Mouse (Mus musculus): Measurements from ENCODE around the gene Nhlrc4. TPM values are rescaled to one million over a fixed set of nuclear protein-coding genes. Genes with fewer than 3 reads are reported as not detected.

Nhlrc4 gene
- polyA plus RNA-seq, 1 experiment from 2014 or later, result 0.88 TPM

GRCm38 (mm10) chr17:25914295-25914694, 30.5 kb downstream of the Nhlrc4 start:
- H3K4me3 ChIP-seq, result no peak overlapping the region
- no peaks in the 10 kb centered on the region for H3K9me3 ChIP-seq
- H3K27ac ChIP-seq (replicated peaks), result no peak overlapping the region
- 92% methylated on average over 4 of the region's 4 CpGs for WGBS
- no peak for DNase-seq (ENCODE audit: low spot score)
- no peaks in the 10 kb centered on the region for H3K27me3 ChIP-seq (replicated peaks; ENCODE audit: low read depth, poor library complexity, severe bottlenecking)
- H3K36me3 ChIP-seq (replicated peaks), result peaks cover 36% of the 10 kb centered on the region
- H3K4me1 ChIP-seq, result peaks cover 22% of the 10 kb centered on the region

DNA sequence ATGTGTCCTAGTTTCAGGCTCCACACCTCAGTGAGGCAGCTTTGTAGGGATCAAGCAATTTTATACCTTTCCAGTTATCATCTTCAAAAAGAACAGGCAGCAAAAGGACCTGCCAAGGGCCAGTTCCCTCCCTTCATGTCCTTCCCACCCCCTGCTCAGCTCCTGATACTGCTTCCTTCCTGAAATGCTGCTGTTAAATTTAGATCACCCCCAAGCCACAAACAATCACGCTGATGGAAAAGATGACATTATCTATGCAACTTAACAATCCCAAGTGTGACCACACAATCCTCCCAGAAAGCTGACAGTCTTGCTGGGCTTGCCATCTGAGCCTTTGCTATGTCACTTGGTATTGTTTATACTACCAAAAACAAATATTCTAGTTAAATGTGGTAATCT, 30.9 kb downstream of the Nhlrc4 start:
- peaks cover 19% of the 10 kb centered on the region for H3K4me1 ChIP-seq
- WGBS, result 90% methylated on average over 1 of the region's 1 CpGs
- no peak for DNase-seq (ENCODE audit: low spot score)
- H3K27me3 ChIP-seq (replicated peaks; ENCODE audit: low read depth, poor library complexity, severe bottlenecking), result no peaks in the 10 kb centered on the region
- H3K36me3 ChIP-seq (replicated peaks), result peaks cover 36% of the 10 kb centered on the region
- no peaks in the 10 kb centered on the region for H3K9me3 ChIP-seq
- no peak overlapping the region for H3K27ac ChIP-seq (replicated peaks)
- H3K4me3 ChIP-seq, result no peak overlapping the region

DNA sequence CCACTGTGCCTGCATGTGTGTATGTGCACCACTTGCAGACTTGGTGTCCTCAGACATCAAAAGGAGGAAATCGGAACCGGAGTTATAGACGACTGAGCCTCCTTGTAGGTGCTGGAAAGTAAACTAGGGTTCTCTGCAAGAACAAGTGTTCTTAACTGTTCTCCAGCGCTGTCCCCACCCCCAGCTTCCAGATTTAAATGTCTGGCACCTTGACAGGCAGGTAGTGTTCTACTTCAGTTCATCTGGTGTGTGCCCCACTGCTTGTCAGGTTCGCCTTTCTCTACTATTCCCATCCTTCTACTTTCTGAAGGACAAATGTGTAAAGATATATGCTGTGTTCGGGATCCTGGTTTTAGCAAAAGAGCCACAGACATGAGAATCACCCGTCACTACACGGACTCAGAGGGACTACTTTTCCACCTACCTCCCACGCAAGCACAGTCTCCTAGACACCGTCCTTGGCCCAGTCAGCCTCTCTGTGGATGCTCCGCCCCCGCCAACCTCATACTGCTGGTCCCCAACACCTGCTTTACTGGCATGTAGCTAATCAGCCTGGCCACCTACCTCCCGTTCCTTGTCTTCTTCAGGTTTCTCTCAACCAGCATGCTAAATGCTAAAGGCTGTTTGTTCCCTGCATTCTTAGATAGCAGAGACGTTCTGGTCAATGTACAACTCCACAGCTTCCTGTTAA, 31.4 kb downstream of the Nhlrc4 start:
- WGBS, result 89% methylated on average over 14 of the region's 14 CpGs
- H3K27me3 ChIP-seq (replicated peaks; ENCODE audit: low read depth, poor library complexity, severe bottlenecking), result no peaks in the 10 kb centered on the region
- H3K27ac ChIP-seq (replicated peaks), result no peak overlapping the region
- no peak overlapping the region for H3K4me3 ChIP-seq
- peaks cover 14% of the 10 kb centered on the region for H3K4me1 ChIP-seq
- H3K9me3 ChIP-seq, result no peaks in the 10 kb centered on the region
- no peak for DNase-seq (ENCODE audit: low spot score)
- peaks cover 36% of the 10 kb centered on the region for H3K36me3 ChIP-seq (replicated peaks)

DNA sequence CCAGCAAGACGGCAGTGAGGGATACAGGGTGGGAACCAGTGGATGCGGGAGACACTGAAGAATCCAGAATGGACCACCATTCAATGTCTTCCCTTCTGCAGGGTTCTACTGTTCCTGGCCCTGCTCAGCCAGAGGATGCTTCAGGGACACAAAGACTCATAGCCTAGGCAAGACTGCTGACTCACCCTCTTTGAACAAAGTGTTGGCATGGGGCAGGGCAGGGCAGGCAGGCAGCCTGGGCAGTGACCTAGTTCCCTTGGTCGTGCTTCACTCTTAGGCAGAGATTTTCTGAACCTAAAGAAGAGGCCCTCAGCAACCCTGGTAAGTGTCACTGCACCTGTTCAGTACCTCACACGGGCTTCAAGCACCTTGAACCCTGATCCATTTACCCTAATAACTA, 32.9 kb downstream of the Nhlrc4 start:
- Histone ChIP-seq H3K9me3 (no peaks in the 10 kb centered on the region), H3K27ac (replicated peaks) (no peak overlapping the region), H3K4me1 (0 out of 2 replicates have a peak, but pooled peaks cover 4% of the 10 kb centered on the region), H3K36me3 (replicated peaks) (peaks cover 26% of the 10 kb centered on the region), H3K27me3 (replicated peaks; ENCODE audit: low read depth, poor library complexity, severe bottlenecking) (no peaks in the 10 kb centered on the region), H3K4me3 (no peak overlapping the region)
- DNase-seq (ENCODE audit: low spot score), result no peak
- 89% methylated on average over 4 of the region's 4 CpGs for WGBS

DNA sequence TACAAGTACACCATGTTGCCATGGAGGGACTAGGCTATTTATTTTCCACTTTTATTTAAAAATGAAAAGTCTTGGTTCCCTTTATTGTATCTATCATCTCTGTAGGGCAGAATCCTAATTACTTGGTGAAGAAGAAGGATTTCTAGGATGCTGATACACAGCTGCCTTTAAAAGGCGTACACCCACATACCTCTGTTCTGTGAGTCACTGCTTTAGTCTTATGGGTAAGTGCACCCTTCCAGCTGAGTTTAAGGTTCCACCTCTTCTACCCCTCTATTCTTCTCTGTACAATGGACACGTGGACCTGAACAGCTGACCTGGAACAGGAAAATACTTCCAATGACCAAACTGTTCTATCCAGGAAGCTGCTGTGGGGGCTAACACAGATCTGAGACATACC, 37.1 kb downstream of the Nhlrc4 start:
- peaks cover 18% of the 10 kb centered on the region for H3K36me3 ChIP-seq (replicated peaks)
- H3K27ac ChIP-seq (replicated peaks), result no peak overlapping the region
- DNase-seq (ENCODE audit: low spot score), result no peak
- H3K27me3 ChIP-seq (replicated peaks; ENCODE audit: low read depth, poor library complexity, severe bottlenecking), result no peaks in the 10 kb centered on the region
- H3K4me3 ChIP-seq, result no peak overlapping the region
- 88% methylated on average over 2 of the region's 2 CpGs for WGBS
- no peaks in the 10 kb centered on the region for H3K4me1 ChIP-seq
- H3K9me3 ChIP-seq, result no peaks in the 10 kb centered on the region

- H3K4me1 ChIP-seq, result no peaks in the 10 kb centered on the region
- H3K27me3 ChIP-seq (replicated peaks; ENCODE audit: low read depth, poor library complexity, severe bottlenecking), result no peaks in the 10 kb centered on the region
- H3K9me3 ChIP-seq, result no peaks in the 10 kb centered on the region; the same call in 1 of the 2 replicates
- H3K36me3 ChIP-seq (replicated peaks), result peaks cover 28% of the 10 kb centered on the region
- no peak for DNase-seq (ENCODE audit: low spot score)
- H3K27ac ChIP-seq (replicated peaks), result no peak overlapping the region
- WGBS, result 86% methylated on average over 3 of the region's 3 CpGs
- H3K4me3 ChIP-seq, result no peak overlapping the region
Measured at GRCm38 (mm10) chr17:25903061-25903460, 41.7 kb downstream of the Nhlrc4 start.

DNA sequence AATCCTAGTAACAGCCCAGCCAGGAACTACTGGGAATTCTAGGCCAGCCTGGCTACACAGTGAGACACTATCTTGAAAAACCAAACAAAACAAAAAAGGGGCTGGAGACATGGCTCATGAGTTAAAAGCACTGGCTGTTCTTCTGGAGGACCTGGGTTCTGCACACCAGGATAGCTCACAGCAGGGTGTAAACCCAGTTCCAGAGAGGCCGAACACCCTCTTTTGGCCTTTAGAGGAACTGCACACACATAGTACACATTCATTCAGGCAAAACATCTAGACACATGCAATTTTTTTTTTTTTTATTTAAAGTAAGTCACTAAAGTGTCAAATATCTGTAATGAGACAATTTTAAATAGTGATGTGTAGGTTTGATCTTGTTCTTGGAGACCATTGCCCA, 44.6 kb downstream of the Nhlrc4 start:
- H3K9me3 ChIP-seq, result no peaks in the 10 kb centered on the region; the same call in 1 of the 2 replicates
- WGBS, result 92% methylated on average over 1 of the region's 1 CpGs

GRCm38 (mm10) chr17:25895891-25896290, 48.9 kb downstream of the Nhlrc4 start:
- Histone ChIP-seq H3K27ac (replicated peaks) (peak overlapping the region; percentile 55; the same call in 1 of the 2 replicates), H3K27me3 (replicated peaks; ENCODE audit: low read depth, poor library complexity, severe bottlenecking) (no peaks in the 10 kb centered on the region), H3K36me3 (replicated peaks) (peaks cover 15% of the 10 kb centered on the region), H3K4me1 (peaks cover 25% of the 10 kb centered on the region), H3K9me3 (no peaks in the 10 kb centered on the region; the same call in 1 of the 2 replicates), H3K4me3 (no peak overlapping the region)
- peak; percentile 39 for DNase-seq (ENCODE audit: low spot score)
- WGBS, result 56% methylated on average over 12 of the region's 12 CpGs

More for the DNA sequence above, 44.6 kb downstream of the Nhlrc4 start:
- peaks cover 18% of the 10 kb centered on the region for H3K36me3 ChIP-seq (replicated peaks)
- peaks cover 18% of the 10 kb centered on the region for H3K4me1 ChIP-seq
- H3K27me3 ChIP-seq (replicated peaks; ENCODE audit: low read depth, poor library complexity, severe bottlenecking), result no peaks in the 10 kb centered on the region
- DNase-seq (ENCODE audit: low spot score), result no peak
- H3K4me3 ChIP-seq, result no peak overlapping the region
- no peak overlapping the region for H3K27ac ChIP-seq (replicated peaks)

DNA sequence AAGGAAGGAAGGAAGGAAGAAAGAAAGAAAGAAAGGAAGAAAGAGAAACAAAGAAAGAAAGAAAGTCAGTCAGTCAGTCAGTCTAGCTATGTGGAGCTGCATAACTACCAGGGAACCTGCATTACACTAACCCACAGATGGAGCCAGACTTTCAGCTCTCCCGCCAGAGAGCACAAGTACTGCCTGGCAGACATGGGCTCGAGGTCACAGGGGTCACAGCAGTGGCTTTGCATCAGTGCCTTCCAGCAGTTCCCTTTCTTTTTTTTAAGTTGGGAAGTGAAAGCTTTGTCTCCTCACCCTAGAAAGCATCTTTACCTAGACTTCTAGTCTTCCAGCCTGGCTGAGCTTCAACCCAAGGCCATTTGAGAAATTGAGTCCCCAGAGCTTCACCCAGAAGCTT, 49.3 kb downstream of the Nhlrc4 start:
- peaks cover 25% of the 10 kb centered on the region for H3K4me1 ChIP-seq
- no peaks in the 10 kb centered on the region; the same call in 1 of the 2 replicates for H3K9me3 ChIP-seq
- H3K36me3 ChIP-seq (replicated peaks), result peaks cover 11% of the 10 kb centered on the region
- H3K27ac ChIP-seq (replicated peaks), result peak overlapping the region; percentile 55; the same call in 1 of the 2 replicates
- DNase-seq (ENCODE audit: low spot score), result no peak
- H3K4me3 ChIP-seq, result no peak overlapping the region
- 20% methylated on average over 2 of the region's 2 CpGs for WGBS
- no peaks in the 10 kb centered on the region for H3K27me3 ChIP-seq (replicated peaks; ENCODE audit: low read depth, poor library complexity, severe bottlenecking)

GRCm38 (mm10) chr17:25893975-25894617, 50.7 kb downstream of the Nhlrc4 start:
- H3K9me3 ChIP-seq, result no peaks in the 10 kb centered on the region
- peak overlapping the region; percentile 68 for H3K27ac ChIP-seq (replicated peaks)
- H3K4me3 ChIP-seq, result no peak overlapping the region
- H3K36me3 ChIP-seq (replicated peaks), result peaks cover 18% of the 10 kb centered on the region
- H3K27me3 ChIP-seq (replicated peaks; ENCODE audit: low read depth, poor library complexity, severe bottlenecking), result no peaks in the 10 kb centered on the region
- peaks cover 25% of the 10 kb centered on the region for H3K4me1 ChIP-seq
- peak; percentile 76 for DNase-seq (ENCODE audit: low spot score)
- WGBS, result 33% methylated on average over 2 of the region's 2 CpGs

Other genes starting within 250 kb of the Nhlrc4 start
- gene Gng13, start 227.8 kb downstream of the Nhlrc4 start, polyA plus RNA-seq (2016; fragmentation: Nextera tagmentation; extraction: Ambion mirVana), result 1.8 and 2.5 TPM in 2 replicates
- gene Chtf18, start 217.5 kb downstream of the Nhlrc4 start, polyA plus RNA-seq (2016; fragmentation: Nextera tagmentation; extraction: Ambion mirVana), result 60.7 and 66.2 TPM in 2 replicates
- gene Rpusd1, start 217.3 kb downstream of the Nhlrc4 start, polyA plus RNA-seq (2016; fragmentation: Nextera tagmentation; extraction: Ambion mirVana), result 23.7 and 25.5 TPM in 2 replicates
- 0.11 TPM in 1 of 2 replicates, not detected in the other for gene Mslnl, start 208.9 kb downstream of the Nhlrc4 start, polyA plus RNA-seq (2016; fragmentation: Nextera tagmentation; extraction: Ambion mirVana)
- gene Msln, start 190.6 kb downstream of the Nhlrc4 start, polyA plus RNA-seq (2016; fragmentation: Nextera tagmentation; extraction: Ambion mirVana), result 0.55 and 0.65 TPM in 2 replicates
- gene Narfl, start 171.2 kb downstream of the Nhlrc4 start, polyA plus RNA-seq (2016; fragmentation: Nextera tagmentation; extraction: Ambion mirVana), result 23.9 and 25.9 TPM in 2 replicates
- gene Haghl, start 159.3 kb downstream of the Nhlrc4 start, polyA plus RNA-seq (2016; fragmentation: Nextera tagmentation; extraction: Ambion mirVana), result 59.9 and 69.1 TPM in 2 replicates
- 0.62 and 1.2 TPM in 2 replicates for gene Ccdc78, start 158.4 kb downstream of the Nhlrc4 start, polyA plus RNA-seq (2016; fragmentation: Nextera tagmentation; extraction: Ambion mirVana)
- gene Fam173a, start 152.1 kb downstream of the Nhlrc4 start, polyA plus RNA-seq (2016; fragmentation: Nextera tagmentation; extraction: Ambion mirVana), result 62.3 and 67.8 TPM in 2 replicates
- gene AC134908.4, start 149.3 kb downstream of the Nhlrc4 start, polyA plus RNA-seq (2016; fragmentation: Nextera tagmentation; extraction: Ambion mirVana), result 0.95 and 1.0 TPM in 2 replicates
- gene Metrn, start 147.8 kb downstream of the Nhlrc4 start, polyA plus RNA-seq (2016; fragmentation: Nextera tagmentation; extraction: Ambion mirVana), result 118 and 137 TPM in 2 replicates
- gene Fbxl16, start 135.9 kb downstream of the Nhlrc4 start, polyA plus RNA-seq (2016; fragmentation: Nextera tagmentation; extraction: Ambion mirVana), result 5.0 and 5.1 TPM in 2 replicates
- gene Wdr24, start 121.3 kb downstream of the Nhlrc4 start, polyA plus RNA-seq (2016; fragmentation: Nextera tagmentation; extraction: Ambion mirVana), result 31.0 and 31.4 TPM in 2 replicates
- gene Jmjd8, start 116.1 kb downstream of the Nhlrc4 start, polyA plus RNA-seq (2016; fragmentation: Nextera tagmentation; extraction: Ambion mirVana), result 50.5 and 55.1 TPM in 2 replicates
- gene Stub1, start 111.6 kb downstream of the Nhlrc4 start, polyA plus RNA-seq (2016; fragmentation: Nextera tagmentation; extraction: Ambion mirVana), result 396 and 400 TPM in 2 replicates
- gene Rhbdl1, start 107.7 kb downstream of the Nhlrc4 start, polyA plus RNA-seq (2016; fragmentation: Nextera tagmentation; extraction: Ambion mirVana), result 1.2 and 1.4 TPM in 2 replicates
- gene Gm20683, start 103.2 kb downstream of the Nhlrc4 start, polyA plus RNA-seq (2016; fragmentation: Nextera tagmentation; extraction: Ambion mirVana), result 0.92 and 1.4 TPM in 2 replicates
- gene Rhot2, start 100.1 kb downstream of the Nhlrc4 start, polyA plus RNA-seq (2016; fragmentation: Nextera tagmentation; extraction: Ambion mirVana), result 26.3 and 27.2 TPM in 2 replicates
- gene Wdr90, start 83.5 kb downstream of the Nhlrc4 start, polyA plus RNA-seq (2016; fragmentation: Nextera tagmentation; extraction: Ambion mirVana), result 53.8 and 56.1 TPM in 2 replicates
- gene Mcrip2, start 76.2 kb downstream of the Nhlrc4 start, polyA plus RNA-seq (2016; fragmentation: Nextera tagmentation; extraction: Ambion mirVana), result 17.3 and 20.2 TPM in 2 replicates
- 68.1 and 69.8 TPM in 2 replicates for gene Mettl26, start 69.9 kb downstream of the Nhlrc4 start, polyA plus RNA-seq (2016; fragmentation: Nextera tagmentation; extraction: Ambion mirVana)
- 7.8 and 12.6 TPM in 2 replicates for gene Wfikkn1, start 64.1 kb downstream of the Nhlrc4 start, polyA plus RNA-seq (2016; fragmentation: Nextera tagmentation; extraction: Ambion mirVana)
- 30.9 and 34.0 TPM in 2 replicates for gene Rab40c, start 25.2 kb downstream of the Nhlrc4 start, polyA plus RNA-seq (2016; fragmentation: Nextera tagmentation; extraction: Ambion mirVana)
- gene Pigq, start within 50 bp of the Nhlrc4 start, polyA plus RNA-seq (2016; fragmentation: Nextera tagmentation; extraction: Ambion mirVana), result 62.9 and 69.3 TPM in 2 replicates
- 0.35 and 0.36 TPM in 2 replicates for gene A930017K11Rik, start 7.6 kb upstream of the Nhlrc4 start, polyA plus RNA-seq (2016; fragmentation: Nextera tagmentation; extraction: Ambion mirVana)
- 34.3 and 40.1 TPM in 2 replicates for gene Capn15, start 40.8 kb upstream of the Nhlrc4 start, polyA plus RNA-seq (2016; fragmentation: Nextera tagmentation; extraction: Ambion mirVana)
- gene Rab11fip3, start 124.6 kb upstream of the Nhlrc4 start, polyA plus RNA-seq (2016; fragmentation: Nextera tagmentation; extraction: Ambion mirVana), result 24.5 and 25.3 TPM in 2 replicates
- 29.1 and 30.1 TPM in 2 replicates for gene Decr2, start 145.4 kb upstream of the Nhlrc4 start, polyA plus RNA-seq (2016; fragmentation: Nextera tagmentation; extraction: Ambion mirVana)
- gene Nme4, start 150.6 kb upstream of the Nhlrc4 start, polyA plus RNA-seq (2016; fragmentation: Nextera tagmentation; extraction: Ambion mirVana), result 145 and 159 TPM in 2 replicates
- gene Tmem8, start 168.3 kb upstream of the Nhlrc4 start, polyA plus RNA-seq (2016; fragmentation: Nextera tagmentation; extraction: Ambion mirVana), result 1.2 TPM in 2 replicates
- 289 and 299 TPM in 2 replicates for gene Mrpl28, start 178.5 kb upstream of the Nhlrc4 start, polyA plus RNA-seq (2016; fragmentation: Nextera tagmentation; extraction: Ambion mirVana)
- 9.5 and 12.4 TPM in 2 replicates for gene Axin1, start 193.7 kb upstream of the Nhlrc4 start, polyA plus RNA-seq (2016; fragmentation: Nextera tagmentation; extraction: Ambion mirVana)